Mouse (Mus musculus): Measurements from ENCODE around the gene Pkd1. TPM values are rescaled to one million over a fixed set of nuclear protein-coding genes. Genes with fewer than 3 reads are reported as not detected.

The Pkd1 gene
- polyA plus RNA-seq, 1 experiment, result 13.0 TPM

- Histone ChIP-seq H3K9ac (ENCODE audit: low read depth, poor library complexity, severe bottlenecking) (peak within 1 kb of the TSS; percentile 63), H3K27me3 (ENCODE audit: control insufficient read depth, insufficient read depth, low read length, poor library complexity, severe bottlenecking) (no peaks in the 10 kb centered on the region), H3K36me3 (ENCODE audit: control insufficient read depth, insufficient read depth, low read length, poor library complexity, severe bottlenecking) (peaks cover 3% of the 10 kb centered on the region), H3K4me1 (ENCODE audit: control insufficient read depth, insufficient read depth, low read length) (no peaks in the 10 kb centered on the region), H3K9me3 (replicated peaks; ENCODE audit: control insufficient read depth, insufficient read depth, low read length, poor library complexity, severe bottlenecking) (no peaks in the 10 kb centered on the region), H3K4me3 (ENCODE audit: low read depth, low read length) (peak within 1 kb of the TSS; percentile 85), H3K27ac (ENCODE audit: insufficient read depth, low read length) (0 out of 2 replicates have a peak within 1 kb of the TSS, but pooled peaks have one; percentile 9)
- TF ChIP-seq POLR2A (IDR thresholded peaks at IDR 0.05; ENCODE audit: insufficient read depth, low read length), result peak; percentile 77
- no peak for TF ChIP-seq EP300 (IDR thresholded peaks at IDR 0.05; ENCODE audit: insufficient read depth, low read depth, low read length)
- no peak for TF ChIP-seq CTCF (IDR thresholded peaks at IDR 0.05; ENCODE audit: low read depth, low read length)
Observed at GRCm38 (mm10) chr17:24632167-24632812, 82.7 kb downstream of the Pkd1 start, which contains the start of the genes Tsc2 and Nthl1. Gene Tsc2, minus strand, starts transcription at chr17:24632630. Gene Nthl1, plus strand, starts transcription at chr17:24632680.

- H3K36me3 ChIP-seq (ENCODE audit: control insufficient read depth, insufficient read depth, low read length, poor library complexity, severe bottlenecking), result peaks cover 3% of the 10 kb centered on the region; the same call in 1 of the 2 replicates
- H3K9me3 ChIP-seq (replicated peaks; ENCODE audit: control insufficient read depth, insufficient read depth, low read length, poor library complexity, severe bottlenecking), result no peaks in the 10 kb centered on the region
- peak overlapping the region; percentile 63 for H3K9ac ChIP-seq (ENCODE audit: low read depth, poor library complexity, severe bottlenecking)
- H3K4me3 ChIP-seq (ENCODE audit: low read depth, low read length), result peak overlapping the region; percentile 85
- no peaks in the 10 kb centered on the region for H3K4me1 ChIP-seq (ENCODE audit: control insufficient read depth, insufficient read depth, low read length)
- H3K27me3 ChIP-seq (ENCODE audit: control insufficient read depth, insufficient read depth, low read length, poor library complexity, severe bottlenecking), result no peaks in the 10 kb centered on the region
- TF ChIP-seq POLR2A (IDR thresholded peaks at IDR 0.05; ENCODE audit: insufficient read depth, low read length) (no peak), EP300 (IDR thresholded peaks at IDR 0.05; ENCODE audit: insufficient read depth, low read depth, low read length) (no peak), CTCF (IDR thresholded peaks at IDR 0.05; ENCODE audit: low read depth, low read length) (no peak)
- 0 out of 2 replicates have a peak overlapping the region, but pooled peaks have one; percentile 9 for H3K27ac ChIP-seq (ENCODE audit: insufficient read depth, low read length)
Observed at GRCm38 (mm10) chr17:24632813-24633449, 83.3 kb downstream of the Pkd1 start.

DNA sequence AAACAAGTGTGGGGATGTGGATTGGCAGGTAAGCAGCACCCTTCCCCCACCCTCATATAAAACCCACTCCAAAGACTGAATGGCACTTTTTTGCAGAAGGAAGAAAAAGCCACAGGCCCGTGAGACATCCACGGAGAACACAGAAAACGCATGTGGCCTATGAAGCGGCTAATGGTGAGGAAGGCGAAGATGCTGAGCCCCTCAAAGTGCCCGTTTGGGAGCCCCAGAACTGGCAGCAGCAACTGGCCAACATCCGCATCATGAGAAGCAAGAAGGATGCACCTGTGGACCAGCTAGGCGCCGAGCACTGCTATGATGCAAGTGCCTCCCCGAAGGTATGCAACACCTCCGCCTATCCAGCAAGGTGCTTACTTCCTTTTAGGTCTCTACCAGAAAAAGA, 84.2 kb downstream of the Pkd1 start:
- H3K27ac ChIP-seq (ENCODE audit: insufficient read depth, low read length), result no peak overlapping the region
- no peak overlapping the region for H3K4me3 ChIP-seq (ENCODE audit: low read depth, low read length)
- TF ChIP-seq CTCF (IDR thresholded peaks at IDR 0.05; ENCODE audit: low read depth, low read length) (no peak), EP300 (IDR thresholded peaks at IDR 0.05; ENCODE audit: insufficient read depth, low read depth, low read length) (no peak), POLR2A (IDR thresholded peaks at IDR 0.05; ENCODE audit: insufficient read depth, low read length) (no peak)
- no peaks in the 10 kb centered on the region for H3K36me3 ChIP-seq (ENCODE audit: control insufficient read depth, insufficient read depth, low read length, poor library complexity, severe bottlenecking)
- no peaks in the 10 kb centered on the region for H3K9me3 ChIP-seq (replicated peaks; ENCODE audit: control insufficient read depth, insufficient read depth, low read length, poor library complexity, severe bottlenecking)
- no peaks in the 10 kb centered on the region for H3K27me3 ChIP-seq (ENCODE audit: control insufficient read depth, insufficient read depth, low read length, poor library complexity, severe bottlenecking)
- no peak overlapping the region for H3K9ac ChIP-seq (ENCODE audit: low read depth, poor library complexity, severe bottlenecking)
- no peaks in the 10 kb centered on the region for H3K4me1 ChIP-seq (ENCODE audit: control insufficient read depth, insufficient read depth, low read length)

DNA sequence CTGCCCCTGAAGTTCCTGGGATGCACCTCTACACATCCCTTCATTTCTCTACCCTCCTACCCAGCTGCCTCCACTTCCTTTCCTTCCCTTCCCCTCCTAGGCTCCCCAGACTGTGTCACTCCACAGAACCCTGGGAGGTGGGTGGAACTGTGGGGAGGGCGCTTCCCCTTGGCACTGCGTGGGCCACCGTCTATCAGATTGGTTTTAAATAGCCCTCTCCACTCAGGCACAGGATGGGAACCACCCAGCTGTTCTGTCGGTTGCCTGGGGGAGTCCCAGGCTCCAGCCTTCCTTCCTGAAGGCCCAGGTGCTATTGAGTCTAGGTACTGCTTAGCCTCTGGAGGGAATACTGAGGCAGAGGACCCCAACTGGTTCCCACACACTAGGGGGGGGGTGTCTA, 85.4 kb downstream of the Pkd1 start:
- no peaks in the 10 kb centered on the region for H3K9me3 ChIP-seq (replicated peaks; ENCODE audit: control insufficient read depth, insufficient read depth, low read length, poor library complexity, severe bottlenecking)
- no peaks in the 10 kb centered on the region for H3K4me1 ChIP-seq (ENCODE audit: control insufficient read depth, insufficient read depth, low read length)
- no peak overlapping the region for H3K27ac ChIP-seq (ENCODE audit: insufficient read depth, low read length)
- no peaks in the 10 kb centered on the region for H3K36me3 ChIP-seq (ENCODE audit: control insufficient read depth, insufficient read depth, low read length, poor library complexity, severe bottlenecking)
- no peaks in the 10 kb centered on the region for H3K27me3 ChIP-seq (ENCODE audit: control insufficient read depth, insufficient read depth, low read length, poor library complexity, severe bottlenecking)
- H3K4me3 ChIP-seq (ENCODE audit: low read depth, low read length), result no peak overlapping the region
- TF ChIP-seq CTCF (IDR thresholded peaks at IDR 0.05; ENCODE audit: low read depth, low read length) (no peak), EP300 (IDR thresholded peaks at IDR 0.05; ENCODE audit: insufficient read depth, low read depth, low read length) (no peak), POLR2A (IDR thresholded peaks at IDR 0.05; ENCODE audit: insufficient read depth, low read length) (no peak)
- no peak overlapping the region for H3K9ac ChIP-seq (ENCODE audit: low read depth, poor library complexity, severe bottlenecking)

DNA sequence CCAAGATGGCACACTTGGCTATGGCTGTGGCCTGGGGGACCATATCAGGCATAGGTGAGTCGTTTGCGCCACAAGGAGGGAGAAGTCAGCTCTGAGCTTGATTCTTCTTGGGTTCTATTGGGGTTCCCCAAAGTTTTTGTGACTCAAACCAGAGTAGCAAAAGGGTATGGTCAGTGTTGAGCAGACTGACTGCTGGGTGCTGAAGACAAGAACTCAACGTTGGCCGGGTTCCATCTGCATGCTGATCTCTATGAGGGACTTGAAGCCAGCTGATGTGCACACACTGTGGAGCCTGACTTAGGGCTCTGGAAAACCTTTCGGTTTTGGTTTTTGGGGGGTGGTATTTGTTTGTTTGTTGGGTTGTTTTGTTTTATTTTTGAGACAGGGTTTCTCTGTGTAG, 86.1 kb downstream of the Pkd1 start:
- Histone ChIP-seq H3K9me3 (replicated peaks; ENCODE audit: control insufficient read depth, insufficient read depth, low read length, poor library complexity, severe bottlenecking) (no peaks in the 10 kb centered on the region), H3K4me3 (ENCODE audit: low read depth, low read length) (no peak overlapping the region), H3K9ac (ENCODE audit: low read depth, poor library complexity, severe bottlenecking) (no peak overlapping the region), H3K27me3 (ENCODE audit: control insufficient read depth, insufficient read depth, low read length, poor library complexity, severe bottlenecking) (no peaks in the 10 kb centered on the region), H3K4me1 (ENCODE audit: control insufficient read depth, insufficient read depth, low read length) (no peaks in the 10 kb centered on the region), H3K27ac (ENCODE audit: insufficient read depth, low read length) (no peak overlapping the region), H3K36me3 (ENCODE audit: control insufficient read depth, insufficient read depth, low read length, poor library complexity, severe bottlenecking) (no peaks in the 10 kb centered on the region)
- no peak for TF ChIP-seq POLR2A (IDR thresholded peaks at IDR 0.05; ENCODE audit: insufficient read depth, low read length)
- no peak for TF ChIP-seq CTCF (IDR thresholded peaks at IDR 0.05; ENCODE audit: low read depth, low read length)
- TF ChIP-seq EP300 (IDR thresholded peaks at IDR 0.05; ENCODE audit: insufficient read depth, low read depth, low read length), result no peak
